Mouse (Mus musculus): ENCODE measurements at regions not wholly inside any gene's neighbourhood (a gene's known extent, or its start where the extent isn't known, plus 50 kb on each side); places are given as distances from the start of the nearest gene placed in this dataset.

GRCm38 (mm10) chr6:53232616-53233015 is 54.5 kb upstream of the Creb5 start:
- no peak for TF ChIP-seq POLR2A (IDR thresholded peaks at IDR 0.05; ENCODE audit: low read depth, low read length)
- TF ChIP-seq CTCF (conservative IDR thresholded peaks at IDR 0.05; ENCODE audit: insufficient read depth, insufficient read length, low read depth, low read length): no peak
